Comparison of ENCODE assay signal across 19 mouse cellular contexts in the genomic region with DNA sequence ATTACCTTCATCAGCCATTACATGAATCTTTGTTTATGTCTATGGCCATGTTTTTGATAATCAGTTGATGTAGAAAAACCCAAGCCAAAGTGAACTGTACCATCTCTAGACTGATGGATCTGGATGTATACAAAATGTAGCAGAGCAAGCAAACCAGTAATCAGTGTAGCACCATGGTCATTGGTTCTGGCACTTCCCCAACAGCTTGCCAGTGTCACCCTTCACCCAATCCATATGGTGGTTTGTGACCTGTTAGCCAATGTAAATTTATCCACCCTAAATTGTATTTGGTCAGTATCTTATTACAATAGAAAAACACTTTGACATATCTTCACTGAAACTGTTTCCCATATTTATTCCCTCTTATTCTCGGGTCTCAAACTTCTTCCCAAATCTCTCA.
DNase-seq lines count a peak whose midpoint lies in the region; ATAC-seq lines count a peak whose summit lies in the region.
"Had no signal": no experiment of that assay in that cellular context is flagged by ENCODE, and none has a peak within 500 bp of the region (broad histone marks: within the 10 kb centered on the region; RNA-seq: fewer than 3 reads in every experiment).

No protein-coding gene starts in this region.

- ATAC-seq in forebrain, embryonic 11.5 days (replicated peaks; ENCODE audit: low FRiP score), result 0 out of 2 replicates have a peak, but pooled peaks have one; percentile 56
- ATAC-seq in midbrain, embryonic 11.5 days (ENCODE audit: low FRiP score), result no peak
- no peak for ATAC-seq in midbrain, embryonic 13.5 days
- ATAC-seq: activated CD4-positive, CD25-positive, alpha-beta regulatory T cell, adult 4 months; CD4-positive, CD25-positive, alpha-beta regulatory T cell, adult 4 months; Patski had no signal

- no peaks in the 10 kb centered on the region for H3K9me3 ChIP-seq in forebrain, embryonic 11.5 days (ENCODE audit: control insufficient read depth, low read length)
- H3K9me3 ChIP-seq in forebrain, embryonic 10.5 days, result no peaks in the 10 kb centered on the region
- no peaks in the 10 kb centered on the region for H3K9me3 ChIP-seq in midbrain, embryonic 11.5 days (ENCODE audit: control insufficient read depth, low read length)
- H3K9me3 ChIP-seq in midbrain, embryonic 13.5 days, result no peaks in the 10 kb centered on the region
- H3K9me3 ChIP-seq: G1E had no signal

- H3K9ac ChIP-seq in forebrain, embryonic 11.5 days (ENCODE audit: low read length), result no peak overlapping the region
- H3K9ac ChIP-seq in midbrain, embryonic 11.5 days (ENCODE audit: low read length), result no peak overlapping the region
- H3K9ac ChIP-seq in midbrain, embryonic 13.5 days (replicated peaks), result no peak overlapping the region

- no peaks in the 10 kb centered on the region for H3K27me3 ChIP-seq in forebrain, embryonic 11.5 days (ENCODE audit: control insufficient read depth, insufficient read depth, low read length)
- H3K27me3 ChIP-seq in forebrain, embryonic 10.5 days (ENCODE audit: poor library complexity, severe bottlenecking), result no peaks in the 10 kb centered on the region
- H3K27me3 ChIP-seq in midbrain, embryonic 11.5 days (ENCODE audit: control insufficient read depth, insufficient read depth, low read length), result no peaks in the 10 kb centered on the region
- H3K27me3 ChIP-seq in midbrain, embryonic 13.5 days, result no peaks in the 10 kb centered on the region
- H3K27me3 ChIP-seq: CH12.LX, Patski had no signal

- no peaks in the 10 kb centered on the region for H3K36me3 ChIP-seq in forebrain, embryonic 11.5 days (ENCODE audit: control insufficient read depth, insufficient read depth, low read length)
- no peaks in the 10 kb centered on the region for H3K36me3 ChIP-seq in forebrain, embryonic 10.5 days (replicated peaks)
- no peaks in the 10 kb centered on the region for H3K36me3 ChIP-seq in midbrain, embryonic 11.5 days (ENCODE audit: control insufficient read depth, insufficient read depth, low read length)
- H3K36me3 ChIP-seq in midbrain, embryonic 13.5 days, result no peaks in the 10 kb centered on the region
- H3K36me3 ChIP-seq: G1E had no signal

- H3K4me1 ChIP-seq in forebrain, embryonic 11.5 days (replicated peaks; ENCODE audit: control insufficient read depth, insufficient read depth, low read length), result no peaks in the 10 kb centered on the region
- H3K4me1 ChIP-seq in forebrain, embryonic 10.5 days, result no peaks in the 10 kb centered on the region
- H3K4me1 ChIP-seq in midbrain, embryonic 11.5 days (ENCODE audit: control insufficient read depth, insufficient read depth, low read length), result no peaks in the 10 kb centered on the region
- H3K4me1 ChIP-seq in midbrain, embryonic 13.5 days (replicated peaks), result no peaks in the 10 kb centered on the region

- no peak overlapping the region for H3K4me2 ChIP-seq in forebrain, embryonic 11.5 days (ENCODE audit: low read depth, low read length, severe bottlenecking)
- no peak overlapping the region for H3K4me2 ChIP-seq in midbrain, embryonic 11.5 days
- no peak overlapping the region for H3K4me2 ChIP-seq in midbrain, embryonic 13.5 days (replicated peaks)

- no peak for DNase-seq in forebrain, embryonic 11.5 days (ENCODE audit: low spot score)
- DNase-seq in forebrain, embryonic 10.5 days (ENCODE audit: extremely low spot score, low spot score), result no peak
- peak; percentile 57 for DNase-seq in midbrain, embryonic 11.5 days (ENCODE audit: low spot score, missing footprints)
- DNase-seq: adrenal gland, adult 2 months; adrenal gland, adult 8-10 months; adrenal gland, postnatal 10 days; adrenal gland, postnatal 14 days; adrenal gland, postnatal 25 days; adrenal gland, postnatal 36 days; B cell, adult 2 months; cerebellum, adult 11 months; cerebellum, adult 11-12 months; cerebellum, adult 18-20 months had no signal

- no peak overlapping the region for H3K27ac ChIP-seq in forebrain, embryonic 11.5 days (ENCODE audit: low read depth, low read length)
- no peak overlapping the region for H3K27ac ChIP-seq in forebrain, embryonic 10.5 days
- no peak overlapping the region for H3K27ac ChIP-seq in midbrain, embryonic 11.5 days (ENCODE audit: low read depth, low read length)
- no peak overlapping the region for H3K27ac ChIP-seq in midbrain, embryonic 13.5 days

- no peak overlapping the region for H3K4me3 ChIP-seq in forebrain, embryonic 11.5 days (ENCODE audit: low read depth, low read length)
- H3K4me3 ChIP-seq in forebrain, embryonic 10.5 days, result no peak overlapping the region
- no peak overlapping the region for H3K4me3 ChIP-seq in midbrain, embryonic 11.5 days (ENCODE audit: low read depth, low read length)
- H3K4me3 ChIP-seq in midbrain, embryonic 13.5 days (replicated peaks), result no peak overlapping the region

- WGBS in forebrain, embryonic 11.5 days, result 81% methylated on average over 1 of the region's 1 CpGs
- 88% methylated on average over 1 of the region's 1 CpGs for WGBS in forebrain, embryonic 10.5 days
- WGBS in midbrain, embryonic 11.5 days, result 77% methylated on average over 1 of the region's 1 CpGs
- 88% methylated on average over 1 of the region's 1 CpGs for WGBS in midbrain, embryonic 13.5 days
